Mouse (Mus musculus) ES-Bruce4 (cell line): ENCODE data around the gene Ugt1a10.

Source experiments
- CTCF ChIP-seq: IDR thresholded peaks from one replicate; pipeline ENCODE4 v1.8.1; 2011; ENCODE audit warnings: low read depth, low read length
- EP300 ChIP-seq: IDR thresholded peaks from 2 replicates; pipeline ENCODE4 v1.6.1; 2011; ENCODE audit warnings: low read depth, low read length; ENCODE audit not compliant: insufficient read depth
- POLR2A ChIP-seq: IDR thresholded peaks from one replicate; pipeline ENCODE4 v1.8.1; 2011; ENCODE audit warnings: low read length; ENCODE audit not compliant: insufficient read depth

DNA sequence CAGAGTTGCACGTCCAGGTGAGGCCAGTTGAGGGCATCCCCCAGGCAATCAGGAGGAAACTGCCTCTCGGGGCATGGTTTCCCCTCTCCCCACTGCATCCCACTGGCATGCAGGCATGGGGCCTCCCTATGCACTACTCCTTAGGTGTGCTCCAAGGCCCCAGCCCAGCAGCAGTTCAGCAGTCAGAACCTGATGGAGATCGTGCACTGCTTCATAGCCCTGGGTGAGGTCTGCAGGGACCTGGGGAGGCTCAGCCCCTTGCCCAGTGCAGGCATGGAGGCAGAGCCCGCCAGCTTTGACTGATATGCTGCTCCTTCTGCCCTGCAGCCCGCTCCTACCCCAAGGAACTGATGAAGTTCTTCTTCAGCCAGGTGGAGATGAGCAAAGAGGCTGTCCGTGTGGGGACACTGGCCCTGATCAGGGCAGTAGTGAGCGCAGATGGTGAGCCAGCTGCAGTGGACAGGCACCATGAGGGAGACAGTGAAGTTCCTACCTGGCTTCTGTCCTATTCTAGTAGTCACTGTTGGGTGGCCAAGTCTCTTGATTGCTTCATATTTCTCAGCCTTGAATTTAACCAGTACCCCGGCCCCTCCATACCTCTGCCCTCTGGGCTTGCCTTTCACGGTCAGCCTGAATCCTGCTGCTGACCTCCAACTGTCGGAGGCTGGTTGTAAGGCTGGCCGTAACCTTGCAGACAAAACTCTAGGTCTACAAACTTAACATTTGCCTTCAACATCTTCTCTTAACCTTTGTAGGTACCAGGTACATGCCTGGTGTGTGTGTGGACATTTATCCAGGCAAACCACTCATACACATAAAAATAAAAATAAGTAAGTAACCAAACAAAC, 180.1 kb downstream of the Ugt1a10 start:
- no peak for TF ChIP-seq CTCF
- TF ChIP-seq POLR2A = no peak
- TF ChIP-seq EP300 = no peak
